Mouse (Mus musculus) layer of hippocampus, adult 2 months (tissue): ENCODE measurements around the gene C130032M10Rik. TPM values are rescaled to one million over a fixed set of nuclear protein-coding genes. Genes with fewer than 3 reads are reported as not detected.

Experiments
- DNase-seq, 2 experiments: peaks; one replicate each; pipeline ENCODE4 v3.0.0; 2022; ENCODE audit warnings: low spot score in 2 of 2
- H3K27ac ChIP-seq: fragments of 200-600 bp; 2 replicates; pipeline ENCODE4 v1.8.1; 2022
- H3K4me3 ChIP-seq: fragments of 200-600 bp; 2 replicates; pipeline ENCODE4 v1.8.1; 2022; ENCODE audit warnings: mild to moderate bottlenecking
- CTCF ChIP-seq: fragments of 200-600 bp; conservative IDR thresholded peaks from 2 replicates; pipeline ENCODE4 v1.8.1; 2022; ENCODE audit warnings: antibody characterized with exemption, mild to moderate bottlenecking, moderate library complexity
- total RNA-seq, 2 experiments: library from RNA; stranded (reverse); gene quantifications; 2 replicates each; pipeline ENCODE4 v1.2.3; 2021

The C130032M10Rik gene
- total RNA-seq, 2 experiments from 2014 or later, result not detected

- H3K4me3 ChIP-seq, result peak overlapping the region; percentile 51
These were observed 46.8 kb downstream of the C130032M10Rik start for GRCm38 (mm10) chr9:114562031-114562918.

GRCm38 (mm10) chr9:114562919-114563751, 47.6 kb downstream of the C130032M10Rik start:
- no peak for TF ChIP-seq CTCF
- no peak for DNase-seq
- Histone ChIP-seq H3K27ac (peak overlapping the region; percentile 59; the same call in 1 of the 2 replicates), H3K4me3 (peak overlapping the region; percentile 54)

More at GRCm38 (mm10) chr9:114562031-114562918, 46.8 kb downstream of the C130032M10Rik start:
- TF ChIP-seq CTCF, result no peak
- DNase-seq, result no peak
- H3K27ac ChIP-seq, result no peak overlapping the region

DNA sequence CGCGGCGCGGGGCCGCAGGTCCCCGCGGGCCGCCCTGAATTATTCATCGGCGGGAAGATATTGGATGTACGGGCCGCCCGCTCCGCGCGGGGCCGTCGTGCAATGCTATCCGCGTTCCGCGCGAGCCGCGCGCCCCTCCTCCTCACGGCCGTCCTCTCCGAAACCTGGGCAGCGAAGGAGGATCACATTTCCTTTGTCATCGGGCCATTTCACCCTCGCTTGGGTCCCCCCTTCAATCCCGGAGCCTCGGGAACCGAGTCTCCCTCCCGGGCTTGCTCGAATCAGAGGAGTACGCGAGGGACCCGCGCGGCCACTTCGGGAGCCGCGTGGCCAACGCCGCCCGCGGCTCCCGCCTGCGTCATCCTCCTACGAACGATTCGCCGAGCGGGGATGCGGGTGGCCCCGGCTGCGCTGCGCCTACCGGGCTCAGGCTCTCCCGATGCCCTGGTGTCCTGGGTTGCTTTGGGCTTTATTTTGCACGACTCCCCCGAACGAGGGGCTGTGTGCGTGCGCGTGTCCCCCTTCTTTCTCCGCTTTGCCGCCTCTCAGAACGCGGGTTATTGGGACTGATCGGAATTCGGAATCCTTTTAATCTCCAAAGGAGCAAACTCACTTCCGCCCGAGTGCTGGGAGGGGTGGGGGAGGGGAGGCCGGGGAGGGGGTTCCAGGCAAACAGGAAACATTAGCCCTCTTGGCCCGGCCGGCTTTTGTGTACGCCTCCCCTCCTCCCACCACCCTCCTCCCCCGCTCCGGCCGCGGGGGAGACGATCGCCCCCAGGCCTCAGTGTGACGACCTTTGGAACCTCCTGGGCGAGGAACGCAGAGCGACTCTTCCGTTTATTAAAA, 48.5 kb downstream of the C130032M10Rik start, which contains the start of gene Trim71:
Gene Trim71, minus strand, starts transcription at position 609 of the 846 bp plus-strand sequence.
- Histone ChIP-seq H3K27ac (peak within 1 kb of the TSS; percentile 59; the same call in 1 of the 2 replicates), H3K4me3 (peak within 1 kb of the TSS; percentile 54)
- TF ChIP-seq CTCF, result no peak
- DNase-seq, result peak in 1 of 2 experiments; percentile 15

- H3K27ac ChIP-seq, result no peak overlapping the region
- no peak overlapping the region; the same call in 1 of the 2 replicates for H3K4me3 ChIP-seq
- TF ChIP-seq CTCF, result no peak
- no peak for DNase-seq
These were observed 49.2 kb downstream of the C130032M10Rik start for GRCm38 (mm10) chr9:114564667-114565066.

Other genes with a start within 250 kb of the C130032M10Rik start
- not detected for gene Bcl2a1c, start 185.6 kb upstream of the C130032M10Rik start, total RNA-seq
- 1 to 10 TPM; 5.4 to 6.0 TPM for gene Crtap, start 125.0 kb upstream of the C130032M10Rik start, total RNA-seq
- gene Glb1, start 114.6 kb upstream of the C130032M10Rik start, total RNA-seq, result 10 to 100 TPM; 21.9 to 22.1 TPM
- 10 to 100 TPM; 10.3 to 10.8 TPM for gene Tmppe, start 114.6 kb upstream of the C130032M10Rik start, total RNA-seq
- gene Ccr4, start 10.8 kb upstream of the C130032M10Rik start, total RNA-seq, result not detected
- gene Trim71, start 48.7 kb downstream of the C130032M10Rik start, total RNA-seq, result 1 to 10 TPM; 1.3 to 1.4 TPM
- 10 to 100 TPM; 51.4 to 56.1 TPM for gene Cnot10, start 124.5 kb downstream of the C130032M10Rik start, total RNA-seq
- 10 to 100 TPM; 96.5 to 97.1 TPM for gene Dync1li1, start 173.1 kb downstream of the C130032M10Rik start, total RNA-seq
- gene Cmtm6, start 215.4 kb downstream of the C130032M10Rik start, total RNA-seq, result 10 to 100 TPM; 19.2 to 25.6 TPM